In genomic region chr1:139412365-139412764, GRCm38 (mm10) we compare ENCODE assay signal across 1 mouse cellular context. TPM values are rescaled to one million over a fixed set of nuclear protein-coding genes. Genes with fewer than 3 reads are reported as not detected.
"Had no signal": no experiment of that assay in that cellular context is flagged by ENCODE, and none has a peak within 500 bp of the region (broad histone marks: within the 10 kb centered on the region; RNA-seq: fewer than 3 reads in every experiment).

No protein-coding gene starts in this region.

RNA-seq across cellular contexts. Expression of gene Crb1, which starts 35.5 kb away (rescaled TPM):
- total RNA-seq: hematopoietic stem cell, adult 5-6 weeks had no signal
